Mouse (Mus musculus): Measurements from ENCODE around the gene Zfp719. TPM values are rescaled to one million over a fixed set of nuclear protein-coding genes. Genes with fewer than 3 reads are reported as not detected.

The Zfp719 gene
- total and polyA plus RNA-seq, 3 experiments = 3.5 to 9.8 (median 5.8) TPM

GRCm38 (mm10) chr7:43608316-43608824, 29.0 kb downstream of the Zfp719 start:
- no peak overlapping the region for H3K4me3 ChIP-seq (replicated peaks in 1 of 3; ENCODE audit: low read depth in 2 of 3, low read length in 2 of 3, poor library complexity in 1 of 3)
- H3K27me3 ChIP-seq (replicated peaks) = no peaks in the 10 kb centered on the region
- H3K36me3 ChIP-seq (replicated peaks in 1 of 2; ENCODE audit: control insufficient read depth in 1 of 2, insufficient read depth in 1 of 2, low read length in 1 of 2) = no peaks in the 10 kb centered on the region
- dilution Hi-C loops (cut with MboI; ENCODE audit: extremely low pct_ligation_motif_present, extremely low pct_unique_long_range_greater_than_20kb, low sequenced_read_pairs) (no loop called here), in situ Hi-C loops (cut with MboI; ENCODE audit: low pct_ligation_motif_present, low pct_unique_long_range_greater_than_20kb, low sequenced_read_pairs) (no loop called here)
- TF ChIP-seq PAX5 (IDR thresholded peaks at IDR 0.05; ENCODE audit: low read length) (no peak), JUN (IDR thresholded peaks at IDR 0.05; ENCODE audit: insufficient read depth, low read depth, low read length) (no peak), MXI1 (IDR thresholded peaks at IDR 0.05; ENCODE audit: low read depth, low read length) (no peak), NELFE (IDR thresholded peaks at IDR 0.05; ENCODE audit: low read depth, low read length) (no peak), POLR2AphosphoS2 (IDR thresholded peaks at IDR 0.05; ENCODE audit: low read depth, low read length) (no peak), ZC3H11A (IDR thresholded peaks at IDR 0.05; ENCODE audit: low read depth, low read length) (no peak), POLR2A (IDR thresholded peaks at IDR 0.05; ENCODE audit: low read depth, low read length) (no peak), ZKSCAN1 (IDR thresholded peaks at IDR 0.05; ENCODE audit: borderline replicate concordance, low read depth, low read length) (no peak), ELF1 (IDR thresholded peaks at IDR 0.05; ENCODE audit: low read depth, low read length) (no peak), CHD2 (IDR thresholded peaks at IDR 0.05; ENCODE audit: low read length) (no peak)
- H3K4me2 ChIP-seq (ENCODE audit: insufficient read depth, low read depth, poor library complexity, severe bottlenecking) = no peak overlapping the region
- H3K9ac ChIP-seq (ENCODE audit: insufficient read depth, low read depth) = no peak overlapping the region
- no peaks in the 10 kb centered on the region for H3K9me3 ChIP-seq (replicated peaks; ENCODE audit: low read length)
- H3K27ac ChIP-seq (ENCODE audit: insufficient read depth, low read depth) = no peak overlapping the region
- no peaks in the 10 kb centered on the region for H3K79me2 ChIP-seq (replicated peaks; ENCODE audit: control insufficient read depth, extremely low read depth, insufficient read depth, poor library complexity, severe bottlenecking)
- DNase-seq (ENCODE audit: extremely low read depth) = no peak
- no peaks in the 10 kb centered on the region for H3K4me1 ChIP-seq (ENCODE audit: control insufficient read depth in 1 of 2, insufficient read depth in 2 of 2)

DNA sequence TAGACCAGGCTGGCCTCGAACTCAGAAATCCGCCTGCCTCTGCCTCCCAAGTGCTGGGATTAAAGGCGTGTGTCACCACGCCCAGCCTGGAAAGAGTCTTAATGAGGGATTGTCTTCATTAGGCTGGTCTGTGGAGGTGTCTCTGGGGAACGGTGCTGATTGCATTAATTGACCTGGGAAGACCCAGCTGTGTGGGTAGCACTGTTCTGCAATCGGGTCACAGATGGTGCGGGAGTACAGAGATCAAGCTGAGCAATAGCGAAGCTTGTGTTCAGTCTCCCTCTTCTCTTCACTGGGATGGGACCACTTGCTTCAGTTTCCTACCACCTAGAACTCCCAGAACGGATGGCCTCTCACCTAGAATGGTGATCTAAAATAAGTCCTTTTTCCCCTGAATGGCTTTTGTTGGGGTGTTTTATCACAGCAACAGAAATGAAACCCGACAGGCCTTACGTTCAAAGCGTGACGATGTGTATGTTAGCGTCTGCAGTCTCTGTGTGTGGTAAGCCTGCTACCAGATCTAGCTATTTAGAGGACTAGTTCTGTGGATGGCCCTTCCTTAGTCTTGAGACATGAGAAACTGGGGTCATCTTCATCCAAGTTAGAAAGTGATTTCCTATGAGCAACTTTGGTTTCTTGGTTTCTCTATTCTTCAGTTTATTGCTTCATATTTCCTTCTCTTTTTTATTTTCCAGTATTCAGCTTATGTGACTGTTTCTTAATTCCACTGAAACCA, 34.6 kb downstream of the Zfp719 start:
- Histone ChIP-seq H3K9ac (ENCODE audit: insufficient read depth, low read depth) (no peak overlapping the region), H3K4me1 (ENCODE audit: control insufficient read depth in 1 of 2, insufficient read depth in 2 of 2) (no peaks in the 10 kb centered on the region), H3K27ac (ENCODE audit: insufficient read depth, low read depth) (no peak overlapping the region), H3K36me3 (replicated peaks in 1 of 2; ENCODE audit: control insufficient read depth in 1 of 2, insufficient read depth in 1 of 2, low read length in 1 of 2) (no peaks in the 10 kb centered on the region), H3K9me3 (replicated peaks; ENCODE audit: low read length) (no peaks in the 10 kb centered on the region), H3K4me3 (replicated peaks in 1 of 3; ENCODE audit: low read depth in 2 of 3, low read length in 2 of 3, poor library complexity in 1 of 3) (no peak overlapping the region), H3K4me2 (ENCODE audit: insufficient read depth, low read depth, poor library complexity, severe bottlenecking) (no peak overlapping the region), H3K79me2 (replicated peaks; ENCODE audit: control insufficient read depth, extremely low read depth, insufficient read depth, poor library complexity, severe bottlenecking) (no peaks in the 10 kb centered on the region), H3K27me3 (replicated peaks) (no peaks in the 10 kb centered on the region)
- TF ChIP-seq CHD1 (IDR thresholded peaks at IDR 0.05; ENCODE audit: low read depth, low read length) (no peak), ZMIZ1 (IDR thresholded peaks at IDR 0.05; ENCODE audit: low read depth, low read length) (no peak)
- dilution Hi-C loops (cut with MboI; ENCODE audit: extremely low pct_ligation_motif_present, extremely low pct_unique_long_range_greater_than_20kb, low sequenced_read_pairs) (no loop called here), in situ Hi-C loops (cut with MboI; ENCODE audit: low pct_ligation_motif_present, low pct_unique_long_range_greater_than_20kb, low sequenced_read_pairs) (no loop called here)
- no peak for DNase-seq (ENCODE audit: extremely low read depth)

DNA sequence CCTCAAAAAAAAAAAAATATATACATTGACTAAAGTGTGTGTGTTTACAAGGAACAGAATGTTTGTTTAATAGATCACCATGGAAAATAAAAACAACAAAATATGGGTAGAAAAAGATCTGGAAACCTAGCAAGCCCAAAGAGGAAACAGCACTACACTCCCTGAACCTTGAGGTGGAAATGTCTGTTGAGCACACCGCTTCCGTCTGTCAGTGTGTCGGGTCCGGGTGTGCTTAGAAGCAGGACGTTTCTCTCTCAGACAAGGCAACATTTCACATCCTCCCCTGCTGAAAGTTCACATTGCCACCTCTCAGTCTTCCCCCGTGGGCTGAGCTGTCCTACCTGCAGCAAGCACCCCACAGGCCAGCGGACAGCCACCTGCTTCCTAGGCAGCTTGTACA, 43.5 kb downstream of the Zfp719 start:
- Histone ChIP-seq H3K27ac (ENCODE audit: insufficient read depth, low read depth) (no peak overlapping the region), H3K4me1 (ENCODE audit: control insufficient read depth in 1 of 2, insufficient read depth in 2 of 2) (peaks cover 10 to 19% of the 10 kb centered on the region in 2 experiments), H3K79me2 (replicated peaks; ENCODE audit: control insufficient read depth, extremely low read depth, insufficient read depth, poor library complexity, severe bottlenecking) (no peaks in the 10 kb centered on the region), H3K9me3 (replicated peaks; ENCODE audit: low read length) (no peaks in the 10 kb centered on the region), H3K4me3 (replicated peaks in 1 of 3; ENCODE audit: low read depth in 2 of 3, low read length in 2 of 3, poor library complexity in 1 of 3) (no peak overlapping the region), H3K27me3 (replicated peaks) (no peaks in the 10 kb centered on the region), H3K4me2 (ENCODE audit: insufficient read depth, low read depth, poor library complexity, severe bottlenecking) (no peak overlapping the region), H3K36me3 (replicated peaks in 1 of 2; ENCODE audit: control insufficient read depth in 1 of 2, insufficient read depth in 1 of 2, low read length in 1 of 2) (no peaks in the 10 kb centered on the region), H3K9ac (ENCODE audit: insufficient read depth, low read depth) (no peak overlapping the region)
- dilution Hi-C loops (cut with MboI; ENCODE audit: extremely low pct_ligation_motif_present, extremely low pct_unique_long_range_greater_than_20kb, low sequenced_read_pairs) = no loop called here
- in situ Hi-C loops (cut with MboI; ENCODE audit: low pct_ligation_motif_present, low pct_unique_long_range_greater_than_20kb, low sequenced_read_pairs) = no loop called here
- TF ChIP-seq MAFK (IDR thresholded peaks at IDR 0.05; ENCODE audit: insufficient replicate concordance, low read length) = no peak
- TF ChIP-seq MAX (IDR thresholded peaks at IDR 0.05; ENCODE audit: low read length) = no peak
- no peak for TF ChIP-seq CHD1 (IDR thresholded peaks at IDR 0.05; ENCODE audit: low read depth, low read length)
- no peak for TF ChIP-seq HCFC1 (IDR thresholded peaks at IDR 0.05; ENCODE audit: low read depth, low read length)
- TF ChIP-seq ZMIZ1 (IDR thresholded peaks at IDR 0.05; ENCODE audit: low read depth, low read length) = no peak
- TF ChIP-seq NRF1 (IDR thresholded peaks at IDR 0.05; ENCODE audit: low read depth, low read length) = no peak
- no peak for TF ChIP-seq POLR2AphosphoS2 (IDR thresholded peaks at IDR 0.05; ENCODE audit: low read depth, low read length)
- no peak for TF ChIP-seq JUND (conservative IDR thresholded peaks at IDR 0.05; ENCODE audit: low read depth, low read length)
- no peak for TF ChIP-seq MXI1 (IDR thresholded peaks at IDR 0.05; ENCODE audit: low read depth, low read length)
- no peak for TF ChIP-seq GABPA (IDR thresholded peaks at IDR 0.05; ENCODE audit: insufficient replicate concordance, low read depth, low read length)
- TF ChIP-seq USF2 (conservative IDR thresholded peaks at IDR 0.05; ENCODE audit: low read depth, low read length) = no peak
- TF ChIP-seq KAT2A (IDR thresholded peaks at IDR 0.05; ENCODE audit: insufficient replicate concordance, low read length) = no peak
- TF ChIP-seq SIN3A (IDR thresholded peaks at IDR 0.05; ENCODE audit: low read length) = no peak
- DNase-seq (ENCODE audit: extremely low read depth) = no peak

All from CH12.LX (cell line).